Mouse (Mus musculus) layer of hippocampus, postnatal 36 days (tissue): ENCODE measurements around the gene Olig1. TPM values are rescaled to one million over a fixed set of nuclear protein-coding genes. Genes with fewer than 3 reads are reported as not detected.

ENCODE experiments used
- DNase-seq, 2 experiments: peaks; one replicate each; pipeline ENCODE4 v3.0.0; 2022
- total RNA-seq, 2 experiments: library from RNA; stranded (reverse); gene quantifications; 2 replicates each; pipeline ENCODE4 v1.2.3; 2021

The Olig1 gene
- total RNA-seq = 100 to 1,000 TPM; 128 to 134 TPM

DNA sequence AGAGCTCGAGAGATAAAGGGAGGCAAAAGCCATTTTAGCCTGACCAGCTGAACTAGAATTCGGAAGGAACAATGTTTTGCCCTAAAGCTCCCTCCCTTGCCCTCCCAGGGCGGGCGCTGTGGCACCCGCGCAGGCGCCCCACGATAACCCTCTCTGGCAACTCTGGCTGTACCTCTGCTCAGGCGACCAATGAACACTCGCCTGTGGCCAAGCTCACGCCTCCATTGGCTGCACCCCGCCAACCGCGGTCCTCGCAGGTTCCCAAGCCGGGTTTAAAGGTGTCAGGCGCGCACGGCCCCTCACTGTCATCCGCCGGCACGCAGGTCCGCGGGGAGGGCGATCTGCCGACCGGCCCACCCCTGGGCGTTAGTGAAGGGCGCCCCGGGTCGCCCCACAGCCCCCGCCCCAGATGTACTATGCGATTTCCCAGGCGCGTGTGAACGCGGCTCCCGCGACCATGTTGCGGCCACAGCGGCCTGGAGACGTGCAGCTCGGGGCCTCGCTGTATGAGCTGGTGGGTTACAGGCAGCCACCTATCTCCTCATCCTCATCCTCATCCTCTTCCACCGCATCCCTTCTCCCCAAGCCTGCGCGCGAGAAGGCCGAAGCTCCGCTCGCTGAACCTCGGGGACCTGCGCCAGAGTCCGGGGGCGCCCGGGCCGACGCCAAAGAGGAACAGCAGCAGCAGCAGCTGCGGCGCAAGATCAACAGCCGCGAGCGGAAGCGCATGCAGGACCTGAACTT lies at the start of gene Olig1:
TSS of gene Olig1 (plus strand) at position 305 of the 744 bp plus-strand sequence.
- DNase-seq = peak; percentile 80 to 85

DNA sequence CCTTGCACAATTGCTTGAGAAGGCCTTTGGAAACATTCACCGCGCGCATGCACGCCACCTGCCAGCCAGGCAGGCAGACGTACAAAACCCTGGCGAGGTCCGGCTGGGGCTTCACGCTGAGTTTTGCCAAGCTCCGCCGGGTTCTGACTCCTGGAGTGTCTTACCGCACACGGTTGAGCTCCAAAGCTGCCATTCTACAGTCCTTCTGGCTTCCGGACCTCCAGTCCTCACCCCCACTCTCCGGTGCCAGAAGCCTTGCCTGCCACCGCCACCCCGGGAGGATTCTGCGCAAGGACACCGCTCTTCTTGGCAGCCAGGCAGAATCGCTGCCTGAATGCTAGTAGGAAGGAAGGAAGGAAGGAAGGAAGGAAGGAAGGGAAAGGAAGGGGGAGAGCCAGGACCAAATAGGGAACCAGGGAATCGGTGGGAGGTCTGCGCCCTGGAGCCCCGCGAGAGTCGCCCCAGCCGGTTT lies 47.4 kb upstream of the Olig1 start:
- no peak for DNase-seq

DNA sequence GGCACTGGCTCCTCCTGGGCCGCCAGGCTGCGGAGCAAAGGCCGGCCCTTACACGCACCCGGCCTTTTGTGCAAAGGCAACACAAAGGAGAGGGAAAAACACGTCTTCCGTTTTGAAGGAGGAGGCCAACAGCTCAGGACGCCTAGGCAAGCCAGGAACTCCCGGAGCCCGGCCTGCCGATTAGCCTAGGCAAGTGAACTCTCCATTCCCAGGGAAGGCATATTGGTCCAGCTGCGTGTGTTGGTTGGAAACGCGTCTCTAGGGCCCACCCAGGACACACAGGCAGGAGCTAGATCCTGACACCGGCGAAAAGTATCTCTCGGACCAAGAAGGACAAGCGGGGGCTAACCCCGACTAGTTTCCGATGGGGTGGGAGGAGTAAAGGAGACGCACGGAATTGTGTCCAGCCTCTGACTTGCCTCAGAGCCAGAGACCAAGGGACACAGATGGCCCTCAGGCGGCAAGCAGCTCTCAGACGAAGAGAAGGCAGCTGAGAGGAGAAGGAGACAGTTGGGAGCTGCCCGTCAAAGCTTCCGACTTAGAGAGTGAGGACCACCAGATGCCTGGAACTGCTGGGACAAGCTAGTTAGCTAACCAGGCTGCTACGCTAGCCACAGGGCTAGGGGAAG lies 46.8 kb upstream of the Olig1 start:
- DNase-seq = no peak

DNA sequence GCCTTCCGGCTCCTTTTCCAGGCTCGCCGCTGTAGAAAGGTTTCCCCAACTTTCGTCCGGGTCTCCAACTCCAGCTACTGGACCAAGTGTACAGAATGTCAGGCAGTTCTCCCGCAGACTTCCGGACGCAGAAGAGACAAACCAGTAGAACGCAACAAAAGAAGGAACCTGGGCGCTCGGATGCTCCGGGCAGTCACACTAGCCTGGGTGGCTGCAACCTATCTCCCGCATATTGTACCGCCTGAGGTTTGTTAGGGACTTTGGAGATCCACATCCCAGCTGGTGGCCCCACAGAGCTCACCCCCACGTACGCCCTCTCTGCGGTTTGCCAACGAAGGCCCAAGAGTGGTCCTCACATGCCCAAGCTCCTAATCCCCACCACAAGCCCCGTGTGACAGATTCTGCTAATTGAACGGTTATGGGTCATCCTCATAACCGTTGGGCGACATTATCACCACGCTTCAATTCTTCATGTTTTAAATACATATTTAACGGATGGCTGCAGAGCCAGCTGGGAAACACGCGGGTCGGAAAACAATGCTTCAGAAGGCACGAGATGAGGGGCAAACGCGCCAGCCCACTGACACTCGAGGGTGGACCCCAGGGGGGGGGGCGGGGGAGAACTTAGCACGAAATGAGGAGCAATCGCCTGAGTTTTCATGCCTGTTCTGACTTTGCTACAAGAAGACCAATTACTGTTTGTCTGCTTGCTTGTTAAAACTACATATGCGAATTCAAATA lies 46.1 kb upstream of the Olig1 start:
- DNase-seq = no peak

DNA sequence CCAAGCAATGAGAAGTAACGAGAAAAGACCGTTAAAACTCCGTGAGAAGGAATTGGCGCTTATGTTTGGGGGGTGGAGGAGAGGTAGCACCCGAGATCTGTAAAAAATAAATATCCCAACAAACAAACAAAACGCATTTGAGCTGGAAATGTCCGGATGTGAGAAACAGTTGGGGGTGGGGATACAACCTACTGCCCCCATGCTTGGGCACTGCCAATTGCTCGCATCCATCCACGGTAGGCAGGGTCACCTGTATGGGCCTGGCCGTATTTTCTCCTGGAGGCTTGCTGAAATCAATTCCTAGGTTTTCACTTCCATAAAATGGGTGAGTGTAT lies 45.5 kb upstream of the Olig1 start:
- no peak for DNase-seq

DNA sequence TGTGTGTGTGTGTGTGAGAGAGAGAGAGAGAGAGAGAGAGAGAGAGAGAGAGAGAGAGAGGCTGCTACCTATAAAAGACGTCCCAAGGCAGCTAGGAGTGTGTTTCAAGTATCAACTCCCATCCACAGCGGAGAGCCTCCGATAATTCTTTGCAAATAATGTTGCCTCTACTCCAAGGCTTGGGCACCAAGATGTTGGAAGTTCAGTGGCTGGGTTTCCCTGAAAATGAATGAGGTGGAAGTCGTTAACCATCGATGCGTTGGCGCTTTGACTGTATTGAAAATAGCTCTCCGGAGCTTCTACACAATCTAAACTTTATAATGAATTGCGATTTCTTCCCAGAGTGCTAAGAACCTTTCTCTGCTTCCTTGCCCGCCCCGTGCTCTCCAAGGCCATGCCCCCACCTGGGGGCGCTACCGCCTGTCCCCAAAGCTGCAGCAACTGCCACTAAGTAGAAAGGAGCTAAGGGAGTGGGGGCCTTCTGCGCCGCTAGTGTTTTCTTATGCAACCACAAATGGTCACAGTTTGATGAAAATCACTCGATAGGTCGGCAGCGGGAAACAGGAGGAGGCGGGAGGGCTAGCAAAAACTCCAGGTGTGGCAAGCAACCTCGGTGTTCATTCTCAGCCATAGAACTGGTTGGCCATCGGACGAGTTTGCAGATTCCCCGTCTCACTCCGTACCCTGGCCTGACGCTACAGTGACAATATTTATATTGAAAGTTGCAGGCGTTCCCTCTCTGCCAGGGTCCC lies 44.9 kb upstream of the Olig1 start:
- DNase-seq = no peak

DNA sequence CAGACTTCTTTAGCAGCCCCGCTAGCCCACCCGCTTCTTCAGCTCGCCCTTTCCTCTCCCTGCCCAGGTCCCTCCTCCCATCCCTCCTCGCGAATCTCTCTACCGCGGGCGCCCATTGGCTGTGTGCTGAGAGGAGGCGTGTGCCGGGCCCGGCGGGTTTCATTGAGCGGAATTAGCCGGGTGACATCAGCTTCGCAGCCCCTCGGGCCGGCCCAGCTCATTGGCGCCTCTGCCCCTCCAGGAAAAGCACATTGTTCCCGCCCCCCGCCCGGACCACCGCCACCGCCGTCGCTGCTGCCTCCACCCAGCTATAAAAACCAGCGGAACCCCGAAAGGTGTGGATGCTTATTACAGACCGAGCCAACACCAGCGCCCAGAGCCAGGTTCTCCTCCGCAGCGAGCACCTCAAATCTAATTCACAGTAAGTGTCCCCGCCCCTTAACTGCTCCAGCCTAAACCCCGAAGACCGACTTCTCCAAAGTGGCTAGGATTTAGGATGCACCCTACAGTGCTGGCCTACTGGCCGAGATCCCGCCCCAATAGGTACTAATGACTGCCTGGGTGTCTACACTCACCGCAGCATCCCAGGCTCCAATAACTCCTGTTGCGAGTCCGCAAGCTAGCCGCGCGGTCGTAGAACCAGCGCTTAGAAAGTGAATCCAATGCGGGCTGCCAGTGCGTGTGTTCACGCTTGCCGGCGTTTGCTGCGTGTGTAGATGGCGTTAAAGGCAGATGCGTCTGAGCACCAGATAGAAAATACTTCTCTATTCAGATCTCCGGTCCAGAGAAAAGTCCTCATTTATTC lies 44.1 kb upstream of the Olig1 start, which contains the start of gene Olig2:
TSS of gene Olig2 (plus strand) at position 225 of the 805 bp plus-strand sequence.
- DNase-seq = peak; percentile 60 to 70

DNA sequence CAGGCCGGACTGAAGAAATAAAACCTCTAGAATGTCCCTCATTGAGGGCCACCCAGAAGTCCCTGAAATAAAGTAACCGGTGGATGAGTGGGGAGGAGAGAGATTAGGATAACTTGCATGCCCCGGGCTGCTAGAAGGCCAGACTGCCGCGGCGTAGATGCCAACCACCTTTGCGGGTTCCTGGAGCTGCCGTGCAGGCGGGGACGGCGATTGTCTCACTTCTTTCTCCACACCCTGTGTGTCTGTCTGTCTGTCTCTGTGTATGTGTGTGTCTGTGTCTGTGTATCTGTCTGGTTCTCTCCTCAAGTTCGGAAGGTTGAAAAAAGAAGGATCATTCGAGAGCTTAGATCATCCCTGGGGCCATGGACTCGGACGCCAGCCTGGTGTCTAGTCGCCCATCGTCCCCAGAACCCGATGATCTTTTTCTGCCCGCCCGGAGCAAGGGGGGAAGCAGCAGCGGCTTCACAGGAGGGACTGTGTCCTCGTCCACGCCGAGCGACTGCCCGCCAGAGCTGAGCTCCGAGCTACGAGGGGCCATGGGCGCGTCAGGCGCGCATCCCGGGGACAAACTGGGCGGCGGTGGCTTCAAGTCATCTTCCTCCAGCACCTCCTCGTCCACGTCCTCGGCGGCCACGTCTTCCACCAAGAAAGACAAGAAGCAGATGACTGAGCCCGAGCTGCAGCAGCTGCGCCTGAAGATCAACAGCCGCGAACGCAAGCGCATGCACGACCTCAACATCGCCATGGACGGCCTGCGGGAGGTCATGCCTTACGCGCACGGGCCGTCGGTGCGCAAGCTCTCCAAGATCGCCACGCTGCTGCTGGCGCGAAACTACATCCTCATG lies 43.3 kb upstream of the Olig1 start:
- DNase-seq = no peak

DNA sequence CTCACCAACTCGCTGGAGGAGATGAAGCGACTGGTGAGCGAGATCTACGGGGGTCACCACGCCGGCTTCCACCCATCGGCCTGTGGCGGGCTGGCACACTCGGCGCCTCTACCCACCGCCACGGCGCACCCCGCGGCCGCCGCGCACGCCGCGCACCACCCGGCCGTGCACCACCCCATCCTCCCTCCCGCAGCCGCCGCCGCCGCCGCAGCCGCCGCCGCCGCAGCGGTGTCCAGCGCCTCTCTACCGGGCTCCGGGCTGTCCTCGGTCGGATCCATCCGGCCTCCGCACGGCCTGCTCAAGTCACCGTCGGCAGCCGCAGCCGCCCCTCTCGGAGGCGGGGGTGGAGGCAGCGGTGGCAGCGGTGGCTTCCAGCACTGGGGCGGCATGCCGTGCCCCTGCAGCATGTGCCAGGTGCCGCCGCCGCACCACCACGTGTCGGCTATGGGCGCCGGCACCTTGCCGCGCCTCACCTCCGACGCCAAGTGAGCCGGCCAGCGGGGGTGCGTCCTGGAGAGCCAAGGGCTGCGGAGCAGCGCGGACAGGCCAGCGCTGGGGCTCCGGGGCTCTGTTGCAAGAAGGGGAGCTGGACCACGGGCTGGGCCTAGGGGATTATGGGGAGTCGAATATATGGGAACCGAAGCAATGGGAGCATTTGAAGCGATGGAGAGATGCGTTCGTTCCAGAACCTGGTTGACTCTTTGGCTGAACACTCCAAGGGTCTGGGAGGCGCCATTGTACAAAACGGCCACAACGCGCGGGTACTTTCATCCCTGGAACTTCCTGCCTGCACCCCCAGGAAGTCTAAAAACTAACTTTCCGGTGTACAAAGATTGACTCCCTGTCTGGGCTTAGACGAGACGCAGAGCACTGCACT lies 42.5 kb upstream of the Olig1 start:
- DNase-seq = no peak

DNA sequence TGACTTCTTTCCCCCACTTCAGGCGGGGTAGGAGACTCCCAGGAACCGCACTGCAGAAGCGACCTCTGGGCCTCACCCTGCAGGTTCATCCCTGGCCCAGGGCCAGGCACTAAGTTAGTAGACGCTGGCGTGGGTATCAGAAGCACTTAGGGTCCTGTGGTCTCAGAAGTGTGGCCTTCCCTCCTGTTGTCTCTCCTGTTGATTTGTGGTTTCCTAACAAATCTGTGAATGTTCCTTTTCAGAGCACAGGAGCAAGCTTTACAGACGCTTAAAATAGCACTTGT lies 41.9 kb upstream of the Olig1 start:
- no peak for DNase-seq

DNA sequence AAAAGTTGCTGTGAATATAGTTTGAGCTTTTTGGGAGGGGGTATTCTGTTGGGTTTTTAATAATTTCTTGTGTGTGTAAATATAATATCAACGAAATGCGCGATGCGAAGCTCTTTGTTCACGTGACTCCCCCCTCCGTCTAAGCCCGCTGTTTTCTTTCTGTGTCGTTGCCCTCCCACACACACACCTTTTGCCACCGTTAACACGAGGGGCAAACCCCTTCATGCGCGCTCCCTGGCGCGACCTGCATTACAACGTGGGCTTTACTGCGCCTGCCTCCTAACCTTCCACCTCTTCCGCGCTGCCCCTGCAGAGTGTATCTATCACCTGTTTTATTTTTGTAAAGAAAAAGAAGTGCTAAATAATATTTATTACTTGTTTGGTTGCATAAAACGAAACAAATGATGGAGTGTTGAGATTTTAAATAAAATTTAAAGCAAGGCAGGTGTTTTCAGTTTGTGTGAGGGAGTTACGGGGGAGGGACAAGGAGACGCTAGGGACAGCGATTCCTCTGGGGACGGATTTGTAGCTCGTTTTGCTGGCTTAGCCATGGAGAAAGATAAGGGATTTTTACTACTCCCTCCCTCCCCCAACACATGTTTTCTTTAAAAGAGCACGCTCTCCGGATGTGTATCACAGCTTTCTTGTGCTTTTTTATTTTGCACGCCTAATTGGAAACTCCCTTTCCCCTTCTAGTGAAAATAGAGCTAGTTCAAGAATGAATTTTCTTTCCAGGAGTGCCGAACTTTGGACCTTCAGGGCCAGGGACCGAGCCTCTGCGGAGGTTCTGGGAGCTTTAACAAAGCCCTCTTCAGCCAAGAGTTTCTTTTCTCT lies 41.1 kb upstream of the Olig1 start:
- no peak for DNase-seq

DNA sequence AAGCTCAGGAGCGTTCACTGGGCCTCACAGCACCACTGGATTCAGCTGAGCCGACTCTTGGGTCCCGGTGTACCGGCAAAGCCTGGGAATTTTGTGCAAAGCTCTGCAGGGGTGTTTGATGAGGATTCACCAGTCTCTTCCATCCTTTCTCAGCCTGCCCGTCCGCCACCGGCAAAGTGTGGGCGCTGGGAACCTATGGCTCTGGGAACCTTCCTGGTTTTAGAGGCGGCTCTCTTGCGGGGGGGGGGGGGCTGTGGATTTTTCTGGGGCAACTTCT lies 40.6 kb upstream of the Olig1 start:
- no peak for DNase-seq

DNA sequence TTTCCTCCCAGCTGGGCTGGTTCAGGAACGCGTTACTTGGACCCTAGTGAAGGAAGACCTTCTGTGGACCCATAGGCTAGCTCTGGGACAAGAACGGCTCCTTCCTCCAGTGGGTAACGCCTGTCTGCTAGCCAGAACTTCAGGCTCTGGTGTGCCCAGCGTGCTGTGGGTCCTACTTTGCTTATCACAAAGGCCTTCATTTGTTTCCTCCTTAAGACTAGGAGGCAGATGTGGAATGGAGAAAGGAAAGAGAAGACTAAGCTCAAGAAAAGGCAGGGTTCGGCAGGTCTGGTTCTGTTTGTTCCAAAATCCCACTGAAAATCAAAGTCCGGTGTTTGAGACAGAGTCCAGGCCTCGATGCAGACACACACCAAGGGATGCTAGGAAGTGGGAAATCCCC lies 39.9 kb upstream of the Olig1 start:
- no peak for DNase-seq

DNA sequence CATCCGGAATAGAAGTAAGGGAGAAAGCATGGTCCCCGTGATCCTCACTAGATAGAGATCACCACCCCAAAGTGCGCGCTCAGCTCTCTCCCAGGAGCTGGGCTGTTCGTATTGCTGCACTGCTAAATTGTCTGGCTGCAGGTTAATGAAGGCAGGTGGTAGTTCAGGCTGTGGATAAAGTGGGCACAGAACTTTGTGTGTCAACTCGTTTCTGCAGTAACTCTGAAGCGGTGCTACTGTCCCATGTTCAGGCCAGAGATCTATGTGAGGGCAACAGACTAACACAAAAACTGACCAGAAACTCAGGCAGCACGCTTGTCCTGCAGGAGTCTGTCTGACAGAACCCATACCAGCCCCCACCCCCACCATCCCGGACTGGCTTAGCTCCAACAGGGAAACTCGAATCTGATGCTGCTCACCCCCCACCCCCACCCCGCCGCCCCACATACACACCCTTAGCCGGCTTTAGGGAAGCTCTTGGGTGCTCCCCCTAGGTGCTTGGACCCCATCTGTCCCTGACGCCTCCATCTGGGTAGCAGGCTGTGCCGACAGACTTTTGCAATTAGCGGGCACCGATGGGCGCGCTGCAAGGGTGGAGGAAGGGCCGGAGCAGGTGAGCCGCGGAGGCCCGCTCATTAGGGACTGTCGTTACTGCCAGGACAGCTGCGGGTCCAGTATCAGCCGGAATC lies 37.6 kb upstream of the Olig1 start:
- DNase-seq = no peak

DNA sequence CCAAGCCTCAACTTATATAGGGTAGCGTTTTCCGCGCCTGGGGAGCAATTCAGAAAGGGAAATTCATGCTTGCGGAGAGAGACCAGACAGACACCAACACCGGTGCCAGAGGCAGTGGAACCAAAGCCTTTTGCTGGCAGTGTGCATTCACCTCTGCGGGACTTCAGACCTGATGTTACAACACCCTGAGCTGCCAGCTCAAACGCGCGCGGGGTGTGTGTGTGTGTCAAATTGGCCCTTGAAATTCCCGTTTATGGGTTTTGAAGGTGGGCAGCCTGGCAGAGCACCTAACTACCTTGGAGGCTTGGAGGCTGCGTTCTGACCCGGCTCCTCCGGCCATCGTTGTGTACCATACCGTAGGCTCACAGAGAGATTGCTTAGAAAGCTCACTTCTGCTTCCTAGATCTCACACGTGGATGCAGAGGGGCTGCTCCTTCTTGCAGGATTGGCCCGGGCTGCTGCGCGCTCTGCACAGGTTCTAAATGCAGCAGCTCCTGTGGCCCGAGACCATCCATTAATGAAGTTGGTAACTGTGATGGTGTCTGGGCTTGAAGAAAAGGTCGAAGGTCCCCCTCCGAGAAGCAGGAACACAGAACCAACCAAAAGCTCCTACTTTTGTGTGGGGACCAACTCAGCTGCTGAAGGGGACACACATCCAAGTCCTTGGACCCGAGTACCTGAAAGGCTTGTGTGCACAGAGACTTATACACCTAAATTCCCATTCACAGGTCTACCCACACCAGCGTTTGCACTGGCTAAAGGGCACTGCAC lies 36.9 kb upstream of the Olig1 start:
- no peak for DNase-seq

DNA sequence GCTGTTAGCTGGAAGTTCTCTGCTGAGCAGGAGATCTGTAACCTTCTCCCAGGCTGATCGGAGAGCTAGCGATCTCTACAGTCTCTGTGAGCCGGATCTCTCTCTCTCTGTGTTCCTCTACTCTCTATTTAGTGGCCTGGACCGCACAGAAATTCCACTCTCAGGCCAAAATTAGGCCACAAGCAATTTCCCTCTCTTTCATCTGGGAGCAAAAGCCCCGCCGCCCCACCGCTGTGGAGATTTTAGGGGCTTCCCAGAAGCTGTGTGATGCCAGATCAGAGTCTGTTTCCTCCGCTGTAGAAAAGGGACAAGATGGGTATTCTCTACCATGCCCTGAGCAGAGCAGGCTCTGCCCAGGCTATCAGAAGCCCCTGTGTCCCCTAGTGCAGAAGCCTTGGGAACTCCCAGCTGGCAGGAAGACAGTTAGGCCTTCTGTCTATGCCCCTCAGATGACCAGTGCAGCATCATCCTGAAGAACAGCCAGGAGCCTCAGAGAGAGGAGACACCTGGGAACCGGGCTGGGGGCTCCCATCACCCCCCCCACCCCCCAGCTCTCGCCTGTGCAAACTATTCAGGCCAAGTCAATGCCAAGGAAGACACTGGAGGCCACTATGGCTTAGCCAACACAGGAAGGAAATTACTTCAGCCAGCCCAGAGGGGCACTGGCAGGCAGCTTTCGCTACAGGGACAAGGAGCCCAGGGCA lies 36.2 kb upstream of the Olig1 start:
- no peak for DNase-seq

DNA sequence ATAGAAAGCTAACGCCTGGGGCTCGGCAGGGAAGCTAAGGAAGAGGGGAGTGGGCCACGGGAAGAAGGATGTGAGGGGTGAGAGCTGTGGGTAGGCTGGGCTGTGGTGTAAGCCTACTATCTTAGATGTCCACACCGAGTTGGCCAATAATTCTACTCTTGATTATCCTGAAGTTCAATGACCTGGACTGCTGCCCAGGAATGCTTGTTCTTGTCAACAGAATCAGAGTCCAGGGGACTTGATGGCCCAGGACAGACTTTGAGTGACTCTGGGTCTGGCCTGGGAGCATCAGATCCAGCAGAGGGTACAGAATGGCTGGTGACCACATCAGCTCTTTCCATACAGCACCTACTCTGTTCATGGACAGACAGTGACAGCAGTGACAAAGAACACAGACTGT lies 30.5 kb upstream of the Olig1 start:
- no peak for DNase-seq
